Mouse (Mus musculus) kidney, postnatal 14 days (tissue): ENCODE measurements around the gene AC124108.1.
A peak's percentile ranks its signal among the peaks of the same experiment; 100 is the strongest.

Experiments used
- DNase-seq: peaks from one replicate; pipeline ENCODE4 v3.0.0; 2022; ENCODE audit warnings: mixed read lengths

The AC124108.1 gene

DNA sequence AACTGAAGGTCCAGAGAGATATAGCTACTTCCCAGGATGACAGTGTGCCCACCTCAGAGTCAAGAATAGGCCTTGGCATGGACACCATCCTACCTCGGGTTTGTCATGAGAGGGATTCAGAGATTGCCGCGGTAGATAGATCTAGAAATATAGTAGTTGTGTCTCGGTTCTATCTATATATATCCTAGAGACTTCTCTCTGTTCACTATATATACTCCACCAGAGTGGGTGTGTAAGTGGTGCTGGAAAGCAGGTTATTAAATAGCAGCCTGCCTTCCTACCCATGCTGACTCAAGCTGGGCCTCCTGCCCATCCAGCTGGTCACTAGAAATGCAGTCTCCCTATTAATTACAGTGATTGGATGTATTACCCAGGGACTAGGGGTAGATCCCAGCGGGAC is 11.5 kb downstream of the AC124108.1 start:
- no peak for DNase-seq

DNA sequence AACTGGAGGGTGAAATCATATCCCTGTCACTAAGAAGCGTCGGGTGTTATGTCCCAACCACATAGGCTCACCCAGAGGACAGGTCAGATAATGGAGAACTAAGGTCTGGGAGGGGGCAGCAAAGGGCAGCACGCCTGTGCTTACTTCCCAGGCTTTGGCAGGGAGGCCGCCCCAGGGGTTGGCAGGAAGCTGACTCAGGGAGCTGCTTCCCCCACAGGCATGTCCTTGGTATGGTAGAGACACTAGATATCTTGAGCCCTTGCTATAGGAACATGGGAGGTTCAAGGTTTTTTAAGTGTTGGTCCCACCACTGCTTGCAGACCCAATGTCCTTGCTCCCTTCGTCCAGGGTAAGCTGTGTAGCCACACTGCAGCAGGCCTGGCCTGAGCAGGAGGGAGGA is 14.7 kb downstream of the AC124108.1 start:
- no peak for DNase-seq

DNA sequence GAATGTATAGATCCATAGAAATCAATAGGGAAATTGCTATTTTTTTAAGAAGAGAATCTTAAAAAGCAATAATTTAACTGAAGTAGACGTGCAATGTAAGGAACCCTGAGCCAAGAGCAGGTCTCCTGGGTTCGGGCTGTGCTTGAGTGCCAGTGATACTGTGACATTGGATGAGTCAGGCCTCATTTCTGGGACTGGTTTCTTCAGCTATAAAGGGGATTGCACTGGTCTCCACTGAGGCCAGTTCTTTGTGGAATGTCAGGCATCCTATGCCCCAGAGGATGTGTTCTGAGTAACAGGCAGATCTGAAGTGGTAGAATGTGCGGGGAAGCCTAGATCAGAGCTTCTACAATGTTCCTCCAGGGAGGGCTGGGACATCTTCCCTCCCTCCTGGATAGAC is 15.6 kb downstream of the AC124108.1 start:
- DNase-seq: no peak

DNA sequence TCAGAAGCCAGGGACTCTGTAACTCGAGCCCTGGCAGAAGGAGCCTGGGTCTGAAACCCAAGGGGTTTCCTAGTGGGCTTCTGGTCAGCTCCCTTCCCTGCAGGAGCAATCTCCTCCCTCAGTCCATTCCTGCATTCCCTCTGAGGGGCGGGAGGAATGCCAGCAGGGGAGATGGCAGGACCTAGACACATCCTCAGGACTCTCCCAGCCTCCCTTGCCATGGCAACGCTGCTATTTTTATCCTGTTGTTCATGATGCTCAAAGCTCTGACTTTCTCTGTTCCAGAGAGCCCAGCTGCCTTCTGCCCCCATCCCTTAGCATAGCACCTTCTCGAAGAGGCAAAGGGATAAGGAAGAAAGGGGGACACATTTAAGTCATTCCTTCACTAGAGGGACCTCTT is 16.9 kb downstream of the AC124108.1 start:
- no peak for DNase-seq

DNA sequence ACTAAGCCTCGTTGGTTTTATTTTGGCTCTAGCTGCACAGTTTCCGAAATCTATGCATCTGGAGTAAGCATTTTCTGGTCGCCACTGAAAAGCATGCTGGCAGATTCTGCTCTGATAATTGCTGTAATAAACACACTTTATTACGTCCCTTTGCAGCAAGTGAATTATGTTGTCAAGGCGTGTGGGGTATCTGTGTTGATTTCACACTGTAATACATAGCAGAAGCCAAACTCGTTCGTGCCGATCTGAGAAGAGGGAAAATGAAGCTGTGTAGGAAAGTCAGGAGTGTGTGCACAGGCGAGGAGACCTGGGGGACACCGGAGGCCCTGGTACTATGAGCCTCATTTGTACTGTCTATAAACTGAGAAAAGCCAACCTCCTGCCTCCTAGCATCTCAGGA is 18.1 kb downstream of the AC124108.1 start:
- no peak for DNase-seq

DNA sequence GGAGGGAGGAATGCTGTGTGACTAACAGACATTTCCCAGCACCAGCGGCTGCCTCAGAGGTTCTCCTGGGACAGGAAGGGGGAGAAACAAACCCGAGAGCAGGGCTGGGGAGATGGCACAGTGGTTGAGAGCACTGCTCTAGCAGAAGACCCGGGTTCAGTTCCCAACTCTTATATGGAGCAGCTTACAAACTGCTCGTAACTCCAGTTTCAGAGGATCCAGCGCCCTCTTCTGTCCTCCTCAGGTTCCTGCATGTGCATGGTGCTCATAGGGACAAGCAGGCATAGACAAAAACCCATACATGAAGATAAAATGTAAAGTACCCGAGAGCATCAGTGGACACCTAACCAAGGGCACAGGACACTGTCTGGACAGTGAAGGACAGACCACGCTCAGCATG is 19.7 kb downstream of the AC124108.1 start:
- DNase-seq: no peak

DNA sequence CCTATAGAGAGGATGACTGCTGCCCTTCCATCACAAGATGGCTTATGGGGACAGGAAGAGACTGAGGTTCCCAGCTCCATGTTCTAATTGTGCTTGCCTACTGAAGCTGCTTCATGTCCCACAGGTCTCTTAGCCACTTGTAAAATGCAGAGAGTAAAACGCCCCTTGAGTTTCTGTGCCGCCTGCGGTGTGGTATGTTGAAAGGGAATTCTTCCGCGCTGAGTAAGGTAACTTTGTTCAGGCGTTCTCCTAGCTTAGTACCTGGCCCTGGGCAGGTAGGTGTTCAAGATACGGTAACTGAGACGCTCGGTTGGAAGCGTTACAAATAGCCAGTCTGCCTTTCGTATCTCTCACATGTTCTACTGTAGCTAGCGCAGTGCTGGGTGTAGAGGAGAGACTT is 20.4 kb downstream of the AC124108.1 start:
- no peak for DNase-seq

DNA sequence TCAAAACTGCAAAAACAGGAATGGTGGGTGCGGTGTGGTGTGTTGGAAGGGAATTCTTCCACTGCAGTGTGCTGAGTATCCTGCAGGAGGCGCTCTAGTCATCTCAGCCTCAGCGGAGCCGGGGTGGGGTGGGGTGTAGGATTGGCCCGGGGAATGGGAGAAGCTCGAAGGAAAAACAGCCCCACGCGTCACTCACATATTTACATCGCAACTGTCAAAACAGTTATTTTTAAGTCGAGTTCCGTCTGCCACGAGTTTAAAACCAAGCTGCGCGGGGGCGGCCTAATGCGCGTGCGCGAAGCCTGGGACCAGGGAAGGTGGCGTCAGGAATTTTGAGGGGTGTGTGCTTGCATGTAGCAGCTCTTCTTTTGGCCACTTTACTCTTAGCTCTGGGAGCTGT is 21.0 kb downstream of the AC124108.1 start:
- DNase-seq: peak; percentile 59

DNA sequence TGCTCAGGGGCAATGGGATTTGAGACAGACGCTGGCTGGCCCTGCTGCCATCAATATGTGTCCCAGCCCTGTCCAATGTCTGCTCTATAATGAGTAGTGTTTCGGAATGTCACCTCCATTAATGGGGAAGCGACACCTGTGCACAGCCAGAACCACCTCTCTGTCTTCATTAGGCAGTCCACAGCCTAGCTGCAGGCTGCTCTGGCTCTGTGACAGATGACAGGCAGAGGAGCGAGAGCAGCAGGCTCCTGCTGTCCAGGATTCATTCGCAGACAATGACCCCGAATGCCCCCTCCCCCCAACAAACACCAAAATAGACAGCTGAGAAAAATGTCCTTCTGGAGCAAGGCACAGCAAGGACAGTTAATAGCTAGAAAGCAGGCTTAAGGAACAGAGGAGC is 21.8 kb downstream of the AC124108.1 start:
- DNase-seq: no peak

DNA sequence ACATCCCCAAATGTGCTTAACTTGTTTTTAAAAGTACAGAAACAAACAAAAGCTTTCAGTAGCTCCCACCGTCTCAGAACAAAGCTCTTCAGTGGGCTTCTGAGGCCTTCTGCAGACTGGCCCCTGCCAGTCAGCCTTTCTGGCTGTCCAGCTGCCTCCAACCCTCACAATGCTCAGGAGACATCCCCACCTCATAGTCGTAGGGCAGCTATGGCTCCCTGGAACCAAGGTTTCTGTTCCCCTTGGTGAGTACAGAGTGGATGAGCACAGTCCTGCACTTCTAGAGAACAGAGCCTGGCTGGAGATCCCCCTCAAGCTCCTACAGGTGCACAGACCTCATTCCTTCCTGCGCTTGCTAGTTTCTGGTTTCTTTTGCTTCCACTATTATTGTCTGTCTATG is 25.0 kb downstream of the AC124108.1 start:
- no peak for DNase-seq

DNA sequence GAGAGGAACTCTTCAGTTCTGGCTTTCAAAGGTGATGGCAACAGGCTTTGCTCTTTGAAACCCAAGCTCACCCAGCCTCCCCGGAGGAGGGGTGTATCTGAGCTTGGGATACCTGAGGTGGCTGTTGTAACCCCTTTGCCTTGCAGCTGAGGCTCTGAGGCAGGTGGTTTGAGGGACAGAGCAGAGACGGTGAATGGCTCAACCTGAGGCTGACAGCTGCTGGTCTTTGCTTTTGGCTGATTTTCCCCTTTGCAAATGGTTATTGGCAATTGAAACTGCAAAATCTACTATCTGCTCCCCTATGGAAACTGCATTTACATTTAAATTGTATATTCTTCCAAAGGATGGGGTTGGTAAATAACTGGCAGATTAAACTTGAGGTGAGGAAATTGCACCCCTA is 30.4 kb downstream of the AC124108.1 start:
- DNase-seq: no peak

DNA sequence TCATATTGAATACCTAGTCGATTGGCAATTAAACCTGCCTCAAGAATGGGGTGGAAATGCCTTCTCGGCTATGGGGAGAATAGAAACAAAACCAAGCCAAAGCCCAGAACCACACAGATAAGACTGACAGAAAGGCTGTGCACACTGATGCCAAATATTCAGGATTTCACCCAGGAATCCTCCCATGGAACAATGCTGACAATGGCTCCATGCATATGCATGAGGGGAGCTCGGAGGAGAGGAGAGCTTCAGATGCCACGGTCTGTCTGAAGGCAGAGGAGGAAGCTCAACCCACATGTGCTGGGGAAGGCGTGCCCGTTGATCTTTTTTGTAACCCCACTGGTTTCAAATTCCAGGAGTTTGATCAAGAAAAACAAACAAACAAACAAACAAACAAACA is 30.9 kb downstream of the AC124108.1 start:
- DNase-seq: no peak

DNA sequence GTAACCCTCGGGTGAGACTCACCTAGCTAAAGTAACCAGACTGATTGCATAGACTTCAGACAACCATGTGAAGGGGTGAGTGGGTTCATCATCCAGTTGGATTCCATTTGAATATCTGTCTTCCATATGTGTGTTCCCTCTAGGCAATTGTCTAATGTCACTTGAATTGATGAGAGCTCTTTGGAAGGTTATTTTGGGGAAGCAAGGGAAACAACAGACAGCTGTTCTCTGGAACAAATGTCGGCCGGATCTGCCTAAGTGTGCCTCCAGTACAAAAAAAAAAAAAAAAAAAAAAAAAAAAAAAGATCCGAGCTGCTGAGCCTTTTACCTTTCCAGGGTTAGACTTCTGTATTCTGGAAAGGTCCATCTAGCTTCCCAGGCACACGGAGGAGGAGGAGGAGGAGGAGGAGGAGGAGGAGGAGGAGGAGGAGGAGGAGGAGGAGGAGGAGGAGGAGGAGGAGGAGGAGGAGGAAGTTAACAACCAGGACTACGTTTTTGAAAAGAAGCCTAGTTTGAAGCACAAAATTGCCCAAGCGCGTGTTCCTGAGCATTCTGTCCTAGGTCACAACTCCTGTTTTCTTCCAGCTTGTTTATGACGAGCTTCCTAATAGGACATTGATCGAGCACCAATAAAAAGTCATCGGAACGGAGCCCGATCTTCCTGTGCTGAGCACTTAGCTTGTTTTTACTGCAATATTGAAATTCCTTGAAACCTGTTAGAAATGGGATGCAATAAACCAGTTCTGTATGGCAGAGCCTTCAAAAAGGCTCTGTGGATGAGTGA is 35.2 kb downstream of the AC124108.1 start:
- DNase-seq: no peak

DNA sequence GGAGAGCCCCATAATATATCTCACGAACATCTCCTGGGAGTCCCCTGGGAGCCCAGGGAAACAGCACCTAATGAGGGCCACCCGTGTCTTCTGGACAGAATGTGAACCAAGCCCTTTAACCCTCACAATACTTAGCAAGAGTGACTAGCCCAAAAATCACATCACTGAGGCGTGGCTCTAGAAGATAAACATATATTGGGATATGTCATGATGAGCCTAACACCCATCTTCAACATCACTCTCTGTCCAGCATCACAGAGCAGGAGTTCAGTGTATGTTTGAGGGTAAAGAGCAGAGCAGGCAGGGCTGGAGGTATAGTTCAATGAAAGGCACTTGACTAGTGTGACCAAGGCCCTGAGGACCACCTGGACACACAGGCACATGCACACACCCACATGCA is 38.4 kb downstream of the AC124108.1 start, which contains the start of gene Gm10188:
Gene Gm10188 (minus strand): TSS at position 101 of the 400 bp plus-strand sequence.
- DNase-seq: no peak

DNA sequence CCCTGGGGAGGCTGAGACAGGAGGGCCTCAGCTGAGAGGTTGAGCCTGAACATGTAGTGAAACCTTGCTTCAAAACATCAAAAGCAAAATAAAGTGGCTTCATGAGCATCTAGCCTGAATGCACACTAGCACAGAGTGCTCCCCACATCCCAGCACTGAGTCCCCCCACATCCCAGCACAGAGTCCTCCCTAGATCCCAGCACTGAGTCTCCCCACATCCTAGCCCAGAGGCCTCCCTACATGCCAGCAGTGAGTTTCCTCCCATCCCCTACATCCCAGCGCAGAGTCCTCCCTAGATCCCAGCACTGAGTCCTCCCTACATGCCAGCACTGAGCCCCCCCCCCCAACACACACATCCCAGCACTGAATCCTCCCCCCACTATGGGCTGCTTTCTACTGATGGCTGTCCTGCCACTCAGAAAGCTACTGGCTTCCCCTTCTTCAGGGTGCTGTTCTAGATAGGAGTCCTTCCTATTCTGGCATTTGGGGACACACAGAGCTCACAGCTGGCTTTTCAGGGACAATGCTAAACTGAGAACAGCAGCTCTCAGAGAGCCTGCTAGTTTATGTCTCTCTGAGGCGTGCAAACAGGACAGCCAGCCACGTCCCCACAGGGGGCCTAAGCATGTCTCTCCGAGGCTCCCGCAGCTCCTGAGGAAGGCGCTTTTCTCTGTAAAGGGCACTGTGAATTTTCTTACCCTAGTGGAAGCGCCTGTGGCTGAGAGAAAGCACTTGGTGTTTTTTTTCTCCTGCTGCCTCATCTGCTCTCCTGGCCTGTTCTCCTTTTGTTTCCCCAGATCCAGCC is 40.4 kb downstream of the AC124108.1 start:
- no peak for DNase-seq

DNA sequence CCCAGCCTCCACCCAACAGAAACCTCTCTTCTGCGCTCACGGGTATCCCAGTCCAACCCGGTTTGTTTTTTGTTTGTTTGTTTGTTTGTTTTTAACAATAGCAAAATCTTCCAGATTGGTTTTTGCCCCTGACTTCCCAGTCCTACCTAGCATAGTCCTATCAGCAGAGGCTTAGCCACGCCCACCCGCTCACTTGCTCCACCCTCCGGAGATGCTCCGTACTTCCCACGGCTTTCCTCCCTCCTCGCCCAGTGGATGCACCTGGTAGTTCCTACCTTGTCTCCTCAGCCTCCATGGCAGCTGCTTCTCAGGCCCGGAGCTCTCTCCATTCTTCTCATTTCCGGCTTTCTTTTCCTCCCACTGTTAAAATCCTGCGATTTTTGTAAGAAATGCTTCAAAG is 42.3 kb downstream of the AC124108.1 start:
- peak; percentile 48 for DNase-seq

DNA sequence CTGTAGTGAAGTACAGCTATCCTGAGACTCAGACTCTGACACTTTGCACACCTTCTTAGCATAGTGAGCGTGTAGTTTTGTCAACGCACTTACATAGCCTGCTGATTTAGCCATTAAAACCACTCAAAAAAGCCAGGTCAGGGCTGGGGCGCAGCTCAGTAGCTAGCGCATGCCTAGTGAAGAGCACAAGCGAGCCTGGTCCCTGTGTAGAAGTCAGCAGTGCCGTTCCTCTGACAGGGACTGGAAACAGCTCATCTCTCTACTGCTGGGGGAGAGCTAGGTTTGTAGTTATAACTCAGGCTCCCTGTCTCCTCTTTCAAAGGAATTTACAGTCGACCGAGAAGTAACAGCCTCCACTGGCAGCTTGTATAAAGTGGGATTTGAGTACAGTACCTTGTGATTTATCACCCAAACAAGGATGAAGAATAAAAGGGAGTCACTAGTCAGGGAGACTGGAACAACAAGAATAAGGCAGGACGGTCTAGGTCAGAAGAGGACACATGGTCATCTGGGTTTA is 43.6 kb downstream of the AC124108.1 start:
- DNase-seq: no peak

DNA sequence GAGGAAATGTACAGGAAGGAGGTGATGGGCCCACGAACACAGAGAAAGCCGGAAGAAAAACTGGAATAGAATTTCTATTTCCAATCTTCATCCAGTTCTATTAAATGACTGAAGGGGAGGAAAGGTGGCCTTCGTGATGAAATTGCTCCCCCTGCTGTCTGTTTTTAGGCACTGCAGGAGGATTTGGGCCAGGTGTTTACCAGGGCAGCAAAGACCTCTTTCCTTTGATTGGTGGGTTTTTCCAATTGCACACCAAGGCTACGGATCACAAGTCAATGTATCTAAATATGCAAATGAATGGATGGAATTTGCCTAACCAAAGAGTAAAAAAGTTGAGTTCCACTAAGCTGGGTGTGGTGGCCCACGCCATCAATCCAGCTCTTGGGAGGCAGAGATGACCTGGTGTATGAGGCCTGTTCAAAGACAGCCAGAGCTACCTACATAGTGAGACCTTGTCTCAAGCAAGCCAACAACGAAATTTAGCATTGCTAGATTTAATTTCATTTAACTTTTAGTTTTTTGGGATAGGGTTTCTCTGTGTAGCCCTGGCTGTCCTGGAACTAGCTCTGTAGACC is 46.4 kb downstream of the AC124108.1 start:
- peak; percentile 72 for DNase-seq

DNA sequence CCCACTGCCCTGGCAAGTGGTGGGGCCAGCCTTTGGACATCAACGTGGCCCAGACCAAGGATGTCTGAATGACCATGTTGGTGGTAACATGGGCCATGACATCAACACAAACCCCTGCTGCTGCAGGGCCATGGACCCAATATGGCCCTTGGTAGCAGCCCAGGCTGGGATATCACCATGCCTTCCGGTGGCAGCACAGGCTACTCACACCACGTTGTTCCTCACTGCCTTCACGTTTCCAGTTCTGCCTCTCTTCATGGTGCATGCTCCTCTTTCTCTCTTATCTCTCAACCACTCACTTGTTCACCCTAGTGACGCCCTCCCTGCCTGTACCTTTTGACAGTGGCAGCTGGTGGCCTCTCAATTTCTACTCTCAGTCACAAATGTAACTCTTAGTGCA is 53.8 kb downstream of the AC124108.1 start:
- DNase-seq: no peak

DNA sequence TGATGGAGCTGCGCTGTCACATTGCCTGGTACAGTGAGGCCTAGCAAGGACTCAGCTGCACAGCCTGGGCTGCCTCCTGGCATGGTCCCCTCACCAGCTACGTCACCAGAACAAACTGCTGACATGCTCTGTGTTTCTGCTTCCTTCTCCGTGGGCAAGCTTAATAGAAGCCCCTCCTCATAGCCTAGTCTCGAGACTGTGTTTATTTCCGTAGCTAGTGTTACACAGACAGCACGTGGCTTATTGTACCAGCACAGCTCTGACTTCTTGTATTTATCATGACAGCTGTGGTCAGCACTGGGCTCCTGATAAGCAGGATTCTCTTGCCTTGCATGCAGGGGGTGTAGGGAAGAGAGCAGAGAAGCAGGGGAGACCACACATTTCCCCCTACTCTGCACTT is 54.9 kb downstream of the AC124108.1 start:
- no peak for DNase-seq

DNA sequence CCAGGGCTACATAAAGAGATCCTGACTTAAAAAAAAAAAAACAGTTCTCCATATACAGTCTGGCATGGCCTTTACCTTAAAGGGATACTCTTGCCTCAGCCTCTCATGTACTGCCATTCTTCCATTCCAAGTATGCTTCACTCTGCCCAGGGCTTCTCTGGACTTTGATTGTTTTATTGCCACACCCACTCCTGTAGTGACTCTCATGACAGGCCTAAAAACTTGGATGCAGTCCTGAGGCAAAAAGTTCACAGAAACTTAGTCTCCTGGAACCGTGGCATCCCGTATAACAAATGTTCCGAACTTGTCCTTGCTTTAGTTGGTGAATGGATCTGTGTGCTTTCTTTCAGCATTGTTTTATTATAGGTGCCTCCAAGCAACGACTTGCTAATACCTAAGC is 55.4 kb downstream of the AC124108.1 start:
- DNase-seq: no peak

DNA sequence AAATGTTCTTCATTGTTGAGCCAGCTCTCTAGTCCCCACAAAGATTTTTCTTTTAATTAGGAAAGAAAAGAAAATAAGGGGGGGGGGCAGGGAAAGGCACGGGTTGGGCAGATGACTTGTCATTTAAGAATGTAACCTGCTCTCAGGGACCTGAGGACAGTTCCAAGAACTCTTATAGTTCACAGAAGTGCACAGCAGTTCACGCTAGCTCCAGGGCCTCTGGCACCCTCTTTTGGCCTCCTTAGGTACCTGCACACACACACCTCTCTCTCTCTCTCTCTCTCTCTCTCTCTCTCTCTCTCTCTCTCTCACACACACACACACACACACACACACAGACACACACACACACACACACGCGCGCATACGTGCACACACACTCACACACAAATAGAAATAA is 63.2 kb downstream of the AC124108.1 start:
- no peak for DNase-seq
